Mouse (Mus musculus): ENCODE results near the gene Cacna1c. TPM values are rescaled to one million over a fixed set of nuclear protein-coding genes. Genes with fewer than 3 reads are reported as not detected.

Cacna1c gene
- polyA plus RNA-seq, 1 experiment from 2014 or later, result 3.2 TPM

- DNase-seq (ENCODE audit: low spot score) (no peak), ATAC-seq (no peak)
- H3K27me3 ChIP-seq (replicated peaks; ENCODE audit: control insufficient read depth, insufficient read depth, low read length), result no peaks in the 10 kb centered on the region
- H3K9me3 ChIP-seq (replicated peaks; ENCODE audit: control insufficient read depth, low read length), result no peaks in the 10 kb centered on the region
- H3K4me1 ChIP-seq (ENCODE audit: control insufficient read depth, insufficient read depth, low read length), result no peaks in the 10 kb centered on the region
- 93% methylated on average over 8 of the region's 8 CpGs for whole genome bisulfite sequencing
- H3K36me3 ChIP-seq (ENCODE audit: control insufficient read depth, insufficient read depth, low read length), result no peaks in the 10 kb centered on the region
- no peak overlapping the region for H3K9ac ChIP-seq (ENCODE audit: low read length)
- H3K27ac ChIP-seq (ENCODE audit: low read depth, low read length), result no peak overlapping the region
- H3K4me3 ChIP-seq (ENCODE audit: low read depth, low read length), result no peak overlapping the region
- H3K4me2 ChIP-seq (ENCODE audit: low read length), result no peak overlapping the region
Measured at GRCm38 (mm10) chr6:118947286-118947685, 248.9 kb downstream of the Cacna1c start.

GRCm38 (mm10) chr6:118946660-118947059, 249.6 kb downstream of the Cacna1c start:
- 91% methylated on average over 6 of the region's 6 CpGs for WGBS
- DNase-seq (ENCODE audit: low spot score) (no peak), ATAC-seq (no peak)

GRCm38 (mm10) chr6:118944093-118944492, 252.1 kb downstream of the Cacna1c start:
- 94% methylated on average over 4 of the region's 4 CpGs for WGBS
- ATAC-seq, result no peak

More at GRCm38 (mm10) chr6:118946660-118947059, 249.6 kb downstream of the Cacna1c start:
- Histone ChIP-seq H3K4me2 (ENCODE audit: low read length) (no peak overlapping the region), H3K4me1 (ENCODE audit: control insufficient read depth, insufficient read depth, low read length) (no peaks in the 10 kb centered on the region), H3K9ac (ENCODE audit: low read length) (no peak overlapping the region), H3K36me3 (ENCODE audit: control insufficient read depth, insufficient read depth, low read length) (no peaks in the 10 kb centered on the region), H3K27me3 (replicated peaks; ENCODE audit: control insufficient read depth, insufficient read depth, low read length) (no peaks in the 10 kb centered on the region), H3K4me3 (ENCODE audit: low read depth, low read length) (no peak overlapping the region), H3K9me3 (replicated peaks; ENCODE audit: control insufficient read depth, low read length) (no peaks in the 10 kb centered on the region), H3K27ac (ENCODE audit: low read depth, low read length) (no peak overlapping the region)

GRCm38 (mm10) chr6:118941816-118942215, 254.4 kb downstream of the Cacna1c start:
- no peak for ATAC-seq
- H3K4me3 ChIP-seq (ENCODE audit: low read depth, low read length), result no peak overlapping the region
- no peak overlapping the region for H3K9ac ChIP-seq (ENCODE audit: low read length)
- no peaks in the 10 kb centered on the region for H3K9me3 ChIP-seq (replicated peaks; ENCODE audit: control insufficient read depth, low read length)
- 85% methylated on average over 4 of the region's 4 CpGs for WGBS
- no peaks in the 10 kb centered on the region for H3K27me3 ChIP-seq (replicated peaks; ENCODE audit: control insufficient read depth, insufficient read depth, low read length)
- no peaks in the 10 kb centered on the region for H3K36me3 ChIP-seq (ENCODE audit: control insufficient read depth, insufficient read depth, low read length)
- peaks cover 2% of the 10 kb centered on the region; the same call in 1 of the 2 replicates for H3K4me1 ChIP-seq (ENCODE audit: control insufficient read depth, insufficient read depth, low read length)
- no peak overlapping the region for H3K27ac ChIP-seq (ENCODE audit: low read depth, low read length)
- no peak for DNase-seq (ENCODE audit: low spot score)
- no peak overlapping the region for H3K4me2 ChIP-seq (ENCODE audit: low read length)

More at GRCm38 (mm10) chr6:118944093-118944492, 252.1 kb downstream of the Cacna1c start:
- DNase-seq (ENCODE audit: low spot score), result no peak
- Histone ChIP-seq H3K36me3 (ENCODE audit: control insufficient read depth, insufficient read depth, low read length) (no peaks in the 10 kb centered on the region), H3K27ac (ENCODE audit: low read depth, low read length) (no peak overlapping the region), H3K27me3 (replicated peaks; ENCODE audit: control insufficient read depth, insufficient read depth, low read length) (no peaks in the 10 kb centered on the region), H3K4me3 (ENCODE audit: low read depth, low read length) (no peak overlapping the region), H3K4me2 (ENCODE audit: low read length) (no peak overlapping the region), H3K9me3 (replicated peaks; ENCODE audit: control insufficient read depth, low read length) (no peaks in the 10 kb centered on the region), H3K9ac (ENCODE audit: low read length) (no peak overlapping the region), H3K4me1 (ENCODE audit: control insufficient read depth, insufficient read depth, low read length) (no peaks in the 10 kb centered on the region)

GRCm38 (mm10) chr6:118941036-118941435, 255.2 kb downstream of the Cacna1c start:
- no peaks in the 10 kb centered on the region for H3K27me3 ChIP-seq (replicated peaks; ENCODE audit: control insufficient read depth, insufficient read depth, low read length)
- no peak overlapping the region for H3K27ac ChIP-seq (ENCODE audit: low read depth, low read length)
- no peaks in the 10 kb centered on the region for H3K9me3 ChIP-seq (replicated peaks; ENCODE audit: control insufficient read depth, low read length)
- WGBS, result 86% methylated on average over 3 of the region's 3 CpGs
- DNase-seq (ENCODE audit: low spot score) (no peak), ATAC-seq (no peak)
- no peak overlapping the region for H3K4me3 ChIP-seq (ENCODE audit: low read depth, low read length)
- H3K4me2 ChIP-seq (ENCODE audit: low read length), result no peak overlapping the region
- no peaks in the 10 kb centered on the region for H3K36me3 ChIP-seq (ENCODE audit: control insufficient read depth, insufficient read depth, low read length)
- peaks cover 2% of the 10 kb centered on the region; the same call in 1 of the 2 replicates for H3K4me1 ChIP-seq (ENCODE audit: control insufficient read depth, insufficient read depth, low read length)
- H3K9ac ChIP-seq (ENCODE audit: low read length), result no peak overlapping the region

- no peak overlapping the region for H3K9ac ChIP-seq (ENCODE audit: low read length)
- H3K27ac ChIP-seq (ENCODE audit: low read depth, low read length), result no peak overlapping the region
- ATAC-seq, result no peak
- no peaks in the 10 kb centered on the region for H3K9me3 ChIP-seq (replicated peaks; ENCODE audit: control insufficient read depth, low read length)
- 88% methylated on average over 8 of the region's 8 CpGs for WGBS
- no peak overlapping the region for H3K4me2 ChIP-seq (ENCODE audit: low read length)
- H3K27me3 ChIP-seq (replicated peaks; ENCODE audit: control insufficient read depth, insufficient read depth, low read length), result no peaks in the 10 kb centered on the region
- no peak overlapping the region for H3K4me3 ChIP-seq (ENCODE audit: low read depth, low read length)
- H3K4me1 ChIP-seq (ENCODE audit: control insufficient read depth, insufficient read depth, low read length), result peaks cover 2% of the 10 kb centered on the region; the same call in 1 of the 2 replicates
- no peaks in the 10 kb centered on the region for H3K36me3 ChIP-seq (ENCODE audit: control insufficient read depth, insufficient read depth, low read length)
- no peak for DNase-seq (ENCODE audit: low spot score)
Measured at GRCm38 (mm10) chr6:118939626-118940025, 256.6 kb downstream of the Cacna1c start.

- Histone ChIP-seq H3K4me2 (ENCODE audit: low read length) (no peak overlapping the region), H3K27ac (ENCODE audit: low read depth, low read length) (no peak overlapping the region), H3K36me3 (ENCODE audit: control insufficient read depth, insufficient read depth, low read length) (no peaks in the 10 kb centered on the region), H3K27me3 (replicated peaks; ENCODE audit: control insufficient read depth, insufficient read depth, low read length) (no peaks in the 10 kb centered on the region), H3K9me3 (replicated peaks; ENCODE audit: control insufficient read depth, low read length) (no peaks in the 10 kb centered on the region), H3K4me3 (ENCODE audit: low read depth, low read length) (no peak overlapping the region), H3K4me1 (ENCODE audit: control insufficient read depth, insufficient read depth, low read length) (peaks cover 2% of the 10 kb centered on the region; the same call in 1 of the 2 replicates), H3K9ac (ENCODE audit: low read length) (no peak overlapping the region)
- DNase-seq (ENCODE audit: low spot score), result peak; percentile 30
- WGBS, result 47% methylated on average over 13 of the region's 13 CpGs
- no peak for ATAC-seq
Measured at GRCm38 (mm10) chr6:118938386-118939096, 257.7 kb downstream of the Cacna1c start.

- ATAC-seq (no peak), DNase-seq (ENCODE audit: low spot score) (no peak)
- Histone ChIP-seq H3K9me3 (replicated peaks; ENCODE audit: control insufficient read depth, low read length) (no peaks in the 10 kb centered on the region), H3K27ac (ENCODE audit: low read depth, low read length) (no peak overlapping the region), H3K4me3 (ENCODE audit: low read depth, low read length) (no peak overlapping the region), H3K9ac (ENCODE audit: low read length) (no peak overlapping the region), H3K4me2 (ENCODE audit: low read length) (no peak overlapping the region), H3K27me3 (replicated peaks; ENCODE audit: control insufficient read depth, insufficient read depth, low read length) (no peaks in the 10 kb centered on the region), H3K4me1 (ENCODE audit: control insufficient read depth, insufficient read depth, low read length) (peaks cover 2% of the 10 kb centered on the region; the same call in 1 of the 2 replicates), H3K36me3 (ENCODE audit: control insufficient read depth, insufficient read depth, low read length) (no peaks in the 10 kb centered on the region)
- 78% methylated on average over 5 of the region's 5 CpGs for WGBS
Measured at GRCm38 (mm10) chr6:118937536-118937935, 258.7 kb downstream of the Cacna1c start.

All from forebrain, embryonic 14.5 days (tissue).